Mouse (Mus musculus): ENCODE measurements at regions not wholly inside any gene's neighbourhood (a gene's known extent, or its start where the extent isn't known, plus 50 kb on each side); places are given as distances from the start of the nearest gene placed in this dataset.
A peak's percentile ranks its signal among the peaks of the same experiment; 100 is the strongest.
"Not testable (repeated sequence)": the region's sequence is repeated elsewhere in the genome, so short reads cannot be mapped to it uniquely, and the experiment has no call there.

- DNase-seq: no peak
Observed at GRCm38 (mm10) chr15:52406156-52406885, 1478.4 kb upstream of the Gm7489 start.

GRCm38 (mm10) chr15:52412869-52413771 is 1471.6 kb upstream of the Gm7489 start:
- no peak for DNase-seq

GRCm38 (mm10) chr15:52425976-52426375 is 1458.7 kb upstream of the Gm7489 start:
- no peak for DNase-seq

GRCm38 (mm10) chr15:52430491-52431158 is 1454.1 kb upstream of the Gm7489 start:
- no peak for DNase-seq

GRCm38 (mm10) chr15:52433639-52434038 is 1451.1 kb upstream of the Gm7489 start:
- no peak for DNase-seq

- DNase-seq: no peak
Observed at GRCm38 (mm10) chr15:52438403-52438802, 1446.3 kb upstream of the Gm7489 start.

GRCm38 (mm10) chr15:52458782-52459181 is 1425.9 kb upstream of the Gm7489 start:
- peak; percentile 40 to 51 for DNase-seq

- DNase-seq: no peak
Observed at GRCm38 (mm10) chr15:52459315-52459714, 1425.4 kb upstream of the Gm7489 start.

- DNase-seq: no peak
Observed at GRCm38 (mm10) chr15:52464226-52465138, 1420.2 kb upstream of the Gm7489 start.

GRCm38 (mm10) chr15:52478124-52478523 is 1406.6 kb upstream of the Gm7489 start:
- not testable (repeated sequence) for DNase-seq

- DNase-seq: no peak
Observed at GRCm38 (mm10) chr15:52480834-52481233, 1403.9 kb upstream of the Gm7489 start.

- DNase-seq: no peak
Observed at GRCm38 (mm10) chr15:52483598-52484165, 1401.0 kb upstream of the Gm7489 start.

- DNase-seq: no peak
Observed at GRCm38 (mm10) chr15:52484276-52484675, 1400.4 kb upstream of the Gm7489 start.

- DNase-seq: no peak
Observed at GRCm38 (mm10) chr15:52505278-52505831, 1379.4 kb upstream of the Gm7489 start.

- DNase-seq: peak; percentile 39 to 40
Observed at GRCm38 (mm10) chr15:52506930-52507329, 1377.8 kb upstream of the Gm7489 start.

GRCm38 (mm10) chr15:52508609-52509008 is 1376.1 kb upstream of the Gm7489 start:
- no peak for DNase-seq

- no peak for DNase-seq
Observed at GRCm38 (mm10) chr15:52510137-52510536, 1374.6 kb upstream of the Gm7489 start.

- no peak for DNase-seq
Observed at GRCm38 (mm10) chr15:52536594-52536993, 1348.1 kb upstream of the Gm7489 start.

- no peak for DNase-seq
Observed at GRCm38 (mm10) chr15:52558682-52559081, 1326.0 kb upstream of the Gm7489 start.

- DNase-seq: no peak
Observed at GRCm38 (mm10) chr15:52564078-52564477, 1320.6 kb upstream of the Gm7489 start.

GRCm38 (mm10) chr15:52565449-52565851 is 1319.3 kb upstream of the Gm7489 start:
- DNase-seq: peak; percentile 7 to 20

GRCm38 (mm10) chr15:52570256-52570655 is 1314.5 kb upstream of the Gm7489 start:
- DNase-seq: no peak
